ENCODE assay signal across 12 mouse cellular contexts in genomic region chr1:191432023-191432422, GRCm38 (mm10). TPM values are rescaled to one million over a fixed set of nuclear protein-coding genes. Genes with fewer than 3 reads are reported as not detected.
DNase-seq lines count a peak whose midpoint lies in the region; ATAC-seq and TF ChIP-seq lines count a peak whose summit lies in the region.
"Had no signal": no experiment of that assay in that cellular context is flagged by ENCODE, and none has a peak within 500 bp of the region (broad histone marks: within the 10 kb centered on the region; RNA-seq: fewer than 3 reads in every experiment).

No protein-coding gene starts in this region.

- TF ChIP-seq EP300 in heart, postnatal 0 days (IDR thresholded peaks at IDR 0.05; ENCODE audit: low read depth): no peak

- no peak for DNase-seq in heart, postnatal 0 days (ENCODE audit: low spot score)
- DNase-seq in heart, adult 8-10 months (ENCODE audit: low spot score): no peak
- DNase-seq in testis, postnatal 10 days (ENCODE audit: low spot score): no peak
- DNase-seq in layer of hippocampus, adult 18-20 months (ENCODE audit: low spot score in 2 of 2): no peak
- DNase-seq: left cerebral cortex, postnatal 4 days had no signal

- no peak for TF ChIP-seq POLR2A in testis, adult 2 months (IDR thresholded peaks at IDR 0.05; ENCODE audit: control insufficient read depth, low read depth, low read length)

- H3K4me1 ChIP-seq in heart, postnatal 0 days (ENCODE audit: control insufficient read depth, insufficient read depth): peaks cover 27% of the 10 kb centered on the region
- peaks cover 3% of the 10 kb centered on the region for H3K4me1 ChIP-seq in testis, adult 2 months (ENCODE audit: control insufficient read depth, insufficient read depth, low read length)
- H3K4me1 ChIP-seq in limb, embryonic 15.5 days: peaks cover 14% of the 10 kb centered on the region
- peaks cover 19% of the 10 kb centered on the region for H3K4me1 ChIP-seq in neural tube, embryonic 15.5 days

- no peak overlapping the region for H3K9ac ChIP-seq in heart, postnatal 0 days (replicated peaks; ENCODE audit: low read depth, low read length)
- no peak overlapping the region for H3K9ac ChIP-seq in limb, embryonic 15.5 days
- no peak overlapping the region for H3K9ac ChIP-seq in neural tube, embryonic 15.5 days (replicated peaks)

- no peaks in the 10 kb centered on the region for H3K9me3 ChIP-seq in heart, postnatal 0 days (replicated peaks; ENCODE audit: control insufficient read depth, low read length)
- no peaks in the 10 kb centered on the region for H3K9me3 ChIP-seq in limb, embryonic 15.5 days
- H3K9me3 ChIP-seq in neural tube, embryonic 15.5 days (replicated peaks): no peaks in the 10 kb centered on the region
- H3K9me3 ChIP-seq: heart, embryonic 10.5 days had no signal

- no peak overlapping the region for H3K4me3 ChIP-seq in heart, postnatal 0 days (ENCODE audit: low read depth, low read length)
- H3K4me3 ChIP-seq in testis, adult 2 months (ENCODE audit: control insufficient read depth, low read depth, low read length): peak overlapping the region; percentile 32
- H3K4me3 ChIP-seq in limb, embryonic 15.5 days: no peak overlapping the region
- no peak overlapping the region for H3K4me3 ChIP-seq in neural tube, embryonic 15.5 days (replicated peaks)
- H3K4me3 ChIP-seq: heart, embryonic 10.5 days had no signal

- no peak for TF ChIP-seq CTCF in heart, postnatal 0 days (IDR thresholded peaks at IDR 0.05; ENCODE audit: low read depth)
- no peak for TF ChIP-seq CTCF in testis, adult 2 months (IDR thresholded peaks at IDR 0.05; ENCODE audit: control insufficient read depth, insufficient read depth, insufficient replicate concordance, low read depth, low read length)

- H3K36me3 ChIP-seq in heart, postnatal 0 days (replicated peaks; ENCODE audit: control insufficient read depth, insufficient read depth, low read length): no peaks in the 10 kb centered on the region
- H3K36me3 ChIP-seq in testis, adult 2 months (ENCODE audit: control insufficient read depth, insufficient read depth, low read length): no peaks in the 10 kb centered on the region
- H3K36me3 ChIP-seq in limb, embryonic 15.5 days: no peaks in the 10 kb centered on the region
- H3K36me3 ChIP-seq in neural tube, embryonic 15.5 days: no peaks in the 10 kb centered on the region
- H3K36me3 ChIP-seq: heart, embryonic 10.5 days had no signal

- 66% methylated on average over 15 of the region's 15 CpGs for WGBS in heart, postnatal 0 days
- WGBS in limb, embryonic 15.5 days: 66% methylated on average over 15 of the region's 15 CpGs
- 82% methylated on average over 15 of the region's 15 CpGs for WGBS in neural tube, embryonic 15.5 days

- no peak for ATAC-seq in heart, postnatal 0 days (ENCODE audit: insufficient read depth, low read depth)
- ATAC-seq in limb, embryonic 15.5 days (ENCODE audit: insufficient number of reproducible peaks, low FRiP score, low TSS enrichment, low read depth): no peak
- no peak for ATAC-seq in neural tube, embryonic 15.5 days (ENCODE audit: low FRiP score)
- ATAC-seq in erythroid progenitor cell, adult 5-6 weeks (replicated peaks; ENCODE audit: low FRiP score, poor library complexity, severe bottlenecking): no peak
- ATAC-seq: forebrain, embryonic 16.5 days had no signal

- peak overlapping the region; percentile 6; the same call in 1 of the 2 replicates for H3K4me2 ChIP-seq in heart, postnatal 0 days (ENCODE audit: low read depth, low read length)
- H3K4me2 ChIP-seq in limb, embryonic 15.5 days: peak overlapping the region; percentile 14; the same call in 1 of the 2 replicates
- no peak overlapping the region for H3K4me2 ChIP-seq in neural tube, embryonic 15.5 days

- no peak overlapping the region for H3K27ac ChIP-seq in heart, postnatal 0 days (ENCODE audit: low read depth)
- H3K27ac ChIP-seq in testis, adult 2 months (ENCODE audit: control insufficient read depth, insufficient read depth, low read depth, low read length): no peak overlapping the region
- no peak overlapping the region for H3K27ac ChIP-seq in limb, embryonic 15.5 days
- H3K27ac ChIP-seq in neural tube, embryonic 15.5 days (replicated peaks): no peak overlapping the region
- H3K27ac ChIP-seq: heart, embryonic 10.5 days had no signal

- no peaks in the 10 kb centered on the region for H3K27me3 ChIP-seq in heart, postnatal 0 days (ENCODE audit: control insufficient read depth, insufficient read depth, low read length)
- no peaks in the 10 kb centered on the region for H3K27me3 ChIP-seq in testis, adult 2 months (ENCODE audit: control insufficient read depth, insufficient read depth, low read length)
- no peaks in the 10 kb centered on the region for H3K27me3 ChIP-seq in limb, embryonic 15.5 days
- no peaks in the 10 kb centered on the region for H3K27me3 ChIP-seq in neural tube, embryonic 15.5 days (replicated peaks)
- H3K27me3 ChIP-seq: CH12.LX had no signal

RNA-seq across cellular contexts. Expression of gene Ppp2r5a, which starts 29.0 kb away (rescaled TPM):
- total RNA-seq in heart, postnatal 0 days (2014; rRNA removed; ENCODE audit: low replicate concordance): 109 and 125 TPM in 2 replicates
- 29.8 and 31.4 TPM in 2 replicates for polyA plus RNA-seq in heart, postnatal 0 days (2015; fragmentation: Nextera tagmentation; extraction: Ambion mirVana)
- 10 to 100 TPM; 94.2 to 98.9 (median 97.9) TPM for total RNA-seq in heart, adult 8-10 months (2022)
- polyA plus RNA-seq in testis, adult 2 months (2012; rRNA removed): 10.0 and 14.2 TPM in 2 replicates
- polyA plus RNA-seq in limb, embryonic 15.5 days (2015; fragmentation: Nextera tagmentation; extraction: Ambion mirVana): 19.0 and 20.6 TPM in 2 replicates
- polyA plus RNA-seq in neural tube, embryonic 15.5 days (2015; fragmentation: Nextera tagmentation; extraction: Ambion mirVana): 8.7 and 11.9 TPM in 2 replicates
- 59.1 and 84.3 TPM in 2 replicates for total RNA-seq in erythroid progenitor cell, adult 5-6 weeks (2015; ENCODE audit: low replicate concordance)
- 60.7 and 94.6 TPM in 2 replicates for total RNA-seq in erythroid progenitor cell, adult 5-6 weeks (2017; ENCODE audit: low replicate concordance)
- 10 to 100 TPM; 74.6 to 79.3 TPM for total RNA-seq in layer of hippocampus, adult 18-20 months (2021)
